In the genomic region with DNA sequence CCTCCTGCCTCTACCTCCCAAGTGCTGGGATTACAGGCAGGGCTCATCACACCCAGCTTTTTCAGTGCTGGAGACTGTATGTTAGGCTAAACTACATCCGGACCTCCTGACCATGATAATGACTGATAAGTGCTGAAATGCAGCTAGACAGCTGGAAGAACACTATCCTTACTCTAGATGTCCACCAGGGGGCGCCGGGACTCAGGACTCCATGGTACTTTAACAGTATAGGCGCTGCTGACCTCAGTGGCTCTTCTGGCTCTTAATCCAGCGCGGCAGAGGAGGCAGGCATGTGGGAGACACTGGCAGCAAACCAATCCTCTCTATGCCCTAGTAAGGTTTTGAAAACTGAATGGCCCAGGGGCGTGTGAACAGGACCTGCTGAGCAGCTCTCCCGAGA, we compare ENCODE assay signal across 8 mouse cellular contexts. TPM values are rescaled to one million over a fixed set of nuclear protein-coding genes. Genes with fewer than 3 reads are reported as not detected.
DNase-seq lines count a peak whose midpoint lies in the region; TF ChIP-seq lines count a peak whose summit lies in the region.

No protein-coding gene starts in this region.

- peaks cover 10% of the 10 kb centered on the region for H3K27me3 ChIP-seq in megakaryocyte, embryonic 14.5 days (replicated peaks)

- peak; percentile 95 for TF ChIP-seq CTCF in gastrocnemius, adult 2 months (IDR thresholded peaks at IDR 0.05)
- peak; percentile 95 for TF ChIP-seq CTCF in left cerebral cortex, adult 2 months (IDR thresholded peaks at IDR 0.05)

- intact Hi-C loops in gastrocnemius, adult 2 months (cut with DNase I) = loop anchor here (1.0 to 5.0 kb wide), 2 partner anchors 51 to 131 kb away; no protein-coding TSS in a partner anchor
- intact Hi-C loops in left cerebral cortex, adult 2 months (cut with DNase I) = loop anchor here (1.0 kb wide), 2 partner anchors 44 to 51 kb away; no protein-coding TSS in a partner anchor

- peaks cover 48% of the 10 kb centered on the region for H3K4me1 ChIP-seq in megakaryocyte, embryonic 14.5 days

- H3K9me3 ChIP-seq in megakaryocyte, embryonic 14.5 days = peaks cover 5% of the 10 kb centered on the region; the same call in 1 of the 2 replicates

- peak overlapping the region; percentile 5; the same call in 1 of the 2 replicates for H3K27ac ChIP-seq in gastrocnemius, adult 2 months
- H3K27ac ChIP-seq in left cerebral cortex, adult 2 months = no peak overlapping the region

- peak; percentile 95 for DNase-seq in ZHBTc4 (ENCODE audit: low read depth, low spot score)
- peak; percentile 87 to 89 for DNase-seq in cerebellum, postnatal 36 days
- DNase-seq in gastrocnemius, adult 2 months = peak; percentile 86
- peak; percentile 94 for DNase-seq in induced T-regulatory cell, adult 2 months (ENCODE audit: low read depth)
- DNase-seq in left cerebral cortex, adult 2 months (ENCODE audit: extremely low spot score in 1 of 2, low spot score in 2 of 2) = peak; percentile 77
- peak; percentile 79 for DNase-seq in right cerebral cortex, adult 18-20 months
- DNase-seq in urinary bladder, adult 2 months (ENCODE audit: low spot score) = peak; percentile 67

- peaks cover 8% of the 10 kb centered on the region for H3K36me3 ChIP-seq in megakaryocyte, embryonic 14.5 days (replicated peaks; ENCODE audit: low read length)

- H3K4me3 ChIP-seq in gastrocnemius, adult 2 months = no peak overlapping the region
- H3K4me3 ChIP-seq in left cerebral cortex, adult 2 months = no peak overlapping the region
- peak overlapping the region; percentile 72 for H3K4me3 ChIP-seq in megakaryocyte, embryonic 14.5 days (replicated peaks)

RNA-seq across cellular contexts. Expression of gene Tnk2, which starts 5.2 kb away (rescaled TPM):
- 10 to 100 TPM; 48.4 to 54.4 TPM for total RNA-seq in gastrocnemius, adult 2 months (2021)
- total RNA-seq in left cerebral cortex, adult 2 months (2021) = 100 to 1,000 TPM; 239 to 244 TPM
- polyA plus RNA-seq in megakaryocyte, embryonic 14.5 days (2012; ENCODE audit: insufficient read depth, low replicate concordance) = 230 and 1,256 TPM in 2 replicates
- 106 and 114 TPM in 2 replicates for polyA plus RNA-seq in urinary bladder, adult 2 months (2012; rRNA removed)

RNA-seq across cellular contexts. Expression of gene Tfrc, which starts 29.8 kb away (rescaled TPM):
- 100 to 1,000 TPM in 1 of 2 experiments, 10 to 100 TPM in 1; 77.4 to 174 TPM for total RNA-seq in gastrocnemius, adult 2 months (2021)
- total RNA-seq in left cerebral cortex, adult 2 months (2021) = 10 to 100 TPM; 68.3 to 85.0 TPM
- polyA plus RNA-seq in megakaryocyte, embryonic 14.5 days (2012; ENCODE audit: insufficient read depth, low replicate concordance) = 1.3 and 4.3 TPM in 2 replicates
- 14.1 and 17.7 TPM in 2 replicates for polyA plus RNA-seq in urinary bladder, adult 2 months (2012; rRNA removed)

Comparison
In these comparisons a context has a peak if more than half of its experiments do, and no peak if none do; other contexts are left out.
1. RNA of gene Tnk2, which starts 5.2 kb away (total RNA-seq): 239 to 244 TPM in left cerebral cortex, adult 2 months; 48.4 to 54.4 TPM in gastrocnemius, adult 2 months; every median in the first group is over 4 times any median in the second.
2. Peak in every context shown above with its lines, with median percentiles within 50 percentile points of each other: DNase-seq.